Mouse (Mus musculus) c-Kit-positive CD71-negative TER-119-negative erythroid progenitor cells, embryonic 14.5 days (primary cell): ENCODE measurements around the gene Rgs14.
A peak's percentile ranks its signal among the peaks of the same experiment; 100 is the strongest.

Experiments used
- DNase-seq: peaks from one replicate; pipeline ENCODE4 v3.0.0-alpha.2; 2013; ENCODE audit warnings: low read depth

The Rgs14 gene

GRCm38 (mm10) chr13:55404853-55405782, 35.6 kb downstream of the Rgs14 start:
- peak; percentile 86 for DNase-seq

- DNase-seq: no peak
These were observed 36.4 kb downstream of the Rgs14 start for GRCm38 (mm10) chr13:55405783-55406390.

- DNase-seq: no peak
These were observed 37.8 kb downstream of the Rgs14 start for GRCm38 (mm10) chr13:55407341-55407740.

GRCm38 (mm10) chr13:55408546-55409120, 39.1 kb downstream of the Rgs14 start:
- DNase-seq: no peak

GRCm38 (mm10) chr13:55411826-55412225, 42.3 kb downstream of the Rgs14 start:
- no peak for DNase-seq

- DNase-seq: no peak
These were observed 43.2 kb downstream of the Rgs14 start for GRCm38 (mm10) chr13:55412643-55413307.

- DNase-seq: no peak
These were observed 43.8 kb downstream of the Rgs14 start for GRCm38 (mm10) chr13:55413333-55413732.

- DNase-seq: no peak
These were observed 45.3 kb downstream of the Rgs14 start, which contains the start of gene Pfn3 for GRCm38 (mm10) chr13:55414743-55415380. Gene Pfn3, minus strand, starts transcription at chr13:55415232.

GRCm38 (mm10) chr13:55418004-55418403, 48.5 kb downstream of the Rgs14 start:
- peak; percentile 82 for DNase-seq

- DNase-seq: no peak
These were observed 49.6 kb downstream of the Rgs14 start for GRCm38 (mm10) chr13:55419142-55419541.

GRCm38 (mm10) chr13:55420018-55420932, 50.7 kb downstream of the Rgs14 start:
- no peak for DNase-seq

GRCm38 (mm10) chr13:55420933-55421800, 51.6 kb downstream of the Rgs14 start:
- DNase-seq: no peak

- DNase-seq: no peak
These were observed 57.1 kb downstream of the Rgs14 start, which contains the start of gene F12 for GRCm38 (mm10) chr13:55426613-55427012. Gene F12, minus strand, starts transcription at chr13:55426793.

GRCm38 (mm10) chr13:55429226-55429888, 59.8 kb downstream of the Rgs14 start:
- no peak for DNase-seq

- DNase-seq: no peak
These were observed 61.0 kb downstream of the Rgs14 start for GRCm38 (mm10) chr13:55430566-55430965.

GRCm38 (mm10) chr13:55431889-55432685, 62.6 kb downstream of the Rgs14 start:
- no peak for DNase-seq
